Mouse (Mus musculus): ENCODE data around the gene Ctrc. TPM values are rescaled to one million over a fixed set of nuclear protein-coding genes. Genes with fewer than 3 reads are reported as not detected.

The Ctrc gene
- total and polyA plus RNA-seq, 3 experiments = not detected

DNA sequence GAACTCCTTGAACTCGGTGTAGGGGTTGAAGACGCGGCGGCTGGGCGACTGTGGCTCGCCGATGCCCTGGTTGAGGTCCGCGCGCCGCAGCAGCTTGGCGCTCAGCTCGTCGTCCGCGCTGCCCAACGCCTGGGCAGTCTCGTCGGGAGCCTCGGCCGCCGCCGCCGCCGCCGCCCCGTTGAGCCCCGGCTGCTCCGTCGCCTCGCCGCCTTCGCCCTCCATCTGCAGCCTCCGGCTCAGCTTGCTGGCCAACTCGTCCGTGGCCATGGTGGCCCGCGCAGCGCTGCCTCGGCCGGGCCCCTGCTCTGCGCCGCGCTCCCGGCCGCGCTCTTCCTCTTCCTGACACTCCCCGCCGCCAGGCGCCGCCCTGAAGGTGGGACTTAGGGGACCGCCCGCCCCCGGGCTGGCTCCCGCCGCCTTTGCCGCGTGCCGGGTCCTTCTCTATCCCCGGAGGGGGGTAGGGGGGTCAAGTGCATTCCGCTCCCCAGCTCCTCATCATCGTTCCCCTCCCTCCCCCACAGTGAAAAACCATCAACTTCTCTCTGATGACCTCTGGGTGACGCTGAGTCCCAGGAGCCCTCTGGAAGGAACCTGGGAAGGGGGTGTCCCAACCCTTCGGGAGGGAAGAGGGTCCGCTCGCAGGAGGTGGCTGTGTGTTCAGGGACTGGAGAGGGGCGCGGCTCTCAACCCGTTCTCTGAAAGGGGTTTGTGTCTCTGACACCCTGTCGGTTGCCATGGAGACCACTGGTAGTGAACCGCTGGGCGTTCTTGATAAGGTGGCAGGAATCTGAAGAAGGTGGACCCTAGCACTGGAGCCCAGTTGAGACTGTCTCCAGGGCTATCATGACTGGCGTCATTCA is 28.7 kb upstream of the Ctrc start, which contains the start of gene Efhd2:
TSS of gene Efhd2 (minus strand) at position 320 of the 860 bp plus-strand sequence.
- ATAC-seq (ENCODE audit: extremely low read depth, insufficient number of reproducible peaks, low FRiP score, poor library complexity, severe bottlenecking) (peak; percentile 72), DNase-seq (ENCODE audit: low spot score) (peak; percentile 96)
- peak within 1 kb of the TSS; percentile 84 for H3K4me3 ChIP-seq (ENCODE audit: low read depth, low read length)
- no peaks in the 10 kb centered on the region for H3K9me3 ChIP-seq (replicated peaks)
- peaks cover 58% of the 10 kb centered on the region for H3K4me1 ChIP-seq (ENCODE audit: insufficient read depth, low read depth, low read length)
- peaks cover 24% of the 10 kb centered on the region for H3K27me3 ChIP-seq (ENCODE audit: insufficient read depth, low read length)
- TF ChIP-seq GATA2 (IDR thresholded peaks at IDR 0.05; ENCODE audit: borderline replicate concordance, low read depth, low read length) (no peak), GATA1 (IDR thresholded peaks at IDR 0.05; ENCODE audit: borderline replicate concordance, low read length) (no peak), POLR2AphosphoS5 (IDR thresholded peaks at IDR 0.05; ENCODE audit: insufficient replicate concordance, low read depth, low read length) (no peak), TAL1 (conservative IDR thresholded peaks at IDR 0.05; ENCODE audit: low read depth, low read length) (peak; percentile 52; the same call in 1 of the 2 replicates)
- peaks cover 36% of the 10 kb centered on the region for H3K36me3 ChIP-seq (replicated peaks)

DNA sequence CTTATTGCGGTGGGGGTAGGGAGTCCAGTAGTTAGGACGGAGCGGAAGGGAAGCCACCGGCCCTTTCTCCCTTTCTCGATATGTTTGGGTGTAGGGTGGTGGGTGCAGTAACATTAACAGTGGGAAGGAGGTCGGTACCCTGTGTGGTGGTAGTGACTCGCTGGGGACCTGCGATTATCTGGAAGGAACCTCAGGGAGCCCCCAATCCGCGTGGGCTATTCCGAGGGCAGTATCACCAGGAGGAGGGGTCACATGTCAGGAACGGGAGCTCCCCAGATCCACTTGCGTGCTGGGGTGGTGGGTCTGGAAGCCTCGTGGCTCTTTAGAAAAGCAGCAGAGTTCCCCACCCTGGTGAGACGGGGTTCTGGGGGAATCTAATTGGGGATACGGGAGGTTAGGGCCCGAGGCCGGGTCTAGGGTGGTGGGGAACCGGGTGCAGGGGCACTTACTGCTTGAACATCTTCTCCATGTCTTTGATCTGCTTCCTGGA is 28.0 kb upstream of the Ctrc start:
- TF ChIP-seq CTCF (IDR thresholded peaks at IDR 0.05; ENCODE audit: low read depth, low read length) (no peak), GATA2 (IDR thresholded peaks at IDR 0.05; ENCODE audit: borderline replicate concordance, low read depth, low read length) (no peak)
- DNase-seq (ENCODE audit: low spot score) (peak; percentile 63), ATAC-seq (ENCODE audit: extremely low read depth, insufficient number of reproducible peaks, low FRiP score, poor library complexity, severe bottlenecking) (no peak; the same call in 1 of the 2 replicates)
- H3K4me3 ChIP-seq (ENCODE audit: low read depth, low read length) = peak overlapping the region; percentile 84
- H3K27me3 ChIP-seq (ENCODE audit: insufficient read depth, low read length) = peaks cover 18% of the 10 kb centered on the region
- peaks cover 43% of the 10 kb centered on the region for H3K36me3 ChIP-seq (replicated peaks)
- H3K4me1 ChIP-seq (ENCODE audit: insufficient read depth, low read depth, low read length) = peaks cover 63% of the 10 kb centered on the region
- no peaks in the 10 kb centered on the region for H3K9me3 ChIP-seq (replicated peaks)

- peak overlapping the region; percentile 84; the same call in 1 of the 2 replicates for H3K4me3 ChIP-seq (ENCODE audit: low read depth, low read length)
- peaks cover 53% of the 10 kb centered on the region for H3K36me3 ChIP-seq (replicated peaks)
- H3K27me3 ChIP-seq (ENCODE audit: insufficient read depth, low read length) = peaks cover 12% of the 10 kb centered on the region
- no peak for ATAC-seq (ENCODE audit: extremely low read depth, insufficient number of reproducible peaks, low FRiP score, poor library complexity, severe bottlenecking)
- H3K9me3 ChIP-seq (replicated peaks) = no peaks in the 10 kb centered on the region
- DNase-seq (ENCODE audit: low spot score) = no peak
- no peak for TF ChIP-seq GATA2 (IDR thresholded peaks at IDR 0.05; ENCODE audit: borderline replicate concordance, low read depth, low read length)
- H3K4me1 ChIP-seq (ENCODE audit: insufficient read depth, low read depth, low read length) = peaks cover 63% of the 10 kb centered on the region
Measured at GRCm38 (mm10) chr4:141872977-141873376, 26.8 kb upstream of the Ctrc start.

DNA sequence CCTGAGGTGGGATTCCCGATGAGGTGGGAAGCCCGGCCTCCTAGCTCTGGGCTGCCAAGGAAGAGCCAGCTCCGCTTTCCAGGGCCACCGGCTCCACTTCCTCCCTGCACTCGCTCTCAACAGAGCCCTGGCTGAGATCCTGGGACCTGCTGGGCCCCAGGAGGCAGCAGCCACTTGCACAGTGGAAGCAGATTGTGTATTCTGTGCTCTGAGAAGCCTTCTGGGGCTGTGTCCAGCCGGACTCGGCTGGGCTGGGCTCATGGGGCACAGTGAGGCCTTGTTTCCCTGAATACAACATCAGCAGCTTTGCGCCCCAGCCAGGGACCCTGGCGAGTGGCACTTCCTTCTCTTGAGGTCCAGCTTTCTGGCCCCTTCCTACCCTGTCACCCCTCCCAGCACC is 25.8 kb upstream of the Ctrc start:
- Histone ChIP-seq H3K27me3 (ENCODE audit: insufficient read depth, low read length) (peaks cover 8% of the 10 kb centered on the region), H3K36me3 (replicated peaks) (peaks cover 64% of the 10 kb centered on the region), H3K4me1 (ENCODE audit: insufficient read depth, low read depth, low read length) (peaks cover 63% of the 10 kb centered on the region), H3K4me3 (ENCODE audit: low read depth, low read length) (peak overlapping the region; percentile 25; the same call in 1 of the 2 replicates), H3K9me3 (replicated peaks) (no peaks in the 10 kb centered on the region)
- TF ChIP-seq CTCF (IDR thresholded peaks at IDR 0.05; ENCODE audit: low read depth, low read length) = no peak
- TF ChIP-seq GATA2 (IDR thresholded peaks at IDR 0.05; ENCODE audit: borderline replicate concordance, low read depth, low read length) = no peak
- TF ChIP-seq TAL1 (conservative IDR thresholded peaks at IDR 0.05; ENCODE audit: low read depth, low read length) = no peak
- TF ChIP-seq POLR2AphosphoS5 (IDR thresholded peaks at IDR 0.05; ENCODE audit: insufficient replicate concordance, low read depth, low read length) = no peak
- TF ChIP-seq GATA1 (IDR thresholded peaks at IDR 0.05; ENCODE audit: borderline replicate concordance, low read length) = no peak
- DNase-seq (ENCODE audit: low spot score) (no peak), ATAC-seq (ENCODE audit: extremely low read depth, insufficient number of reproducible peaks, low FRiP score, poor library complexity, severe bottlenecking) (no peak)

DNA sequence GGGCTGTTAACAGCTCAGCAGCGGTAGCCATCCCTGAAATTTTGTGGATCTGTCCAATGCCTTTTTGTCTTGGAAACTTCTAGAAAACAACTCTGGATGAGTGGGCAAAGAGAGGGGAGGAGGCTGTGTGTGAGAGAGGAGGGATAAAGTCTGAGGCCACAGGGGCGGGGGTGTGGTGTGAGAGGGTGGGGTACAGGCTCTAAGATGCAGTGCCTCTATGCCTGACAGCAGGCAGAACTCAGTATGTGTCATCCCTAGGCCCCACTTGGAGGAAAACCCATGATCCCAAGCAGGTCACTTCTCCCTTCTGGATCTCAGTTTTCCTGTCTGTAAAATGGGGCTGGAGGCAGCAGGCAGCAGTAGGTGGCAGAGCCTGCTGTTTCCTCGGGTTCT is 25.2 kb upstream of the Ctrc start:
- H3K4me3 ChIP-seq (ENCODE audit: low read depth, low read length) = no peak overlapping the region
- H3K4me1 ChIP-seq (ENCODE audit: insufficient read depth, low read depth, low read length) = peaks cover 62% of the 10 kb centered on the region
- DNase-seq (ENCODE audit: low spot score) = no peak
- H3K9me3 ChIP-seq (replicated peaks) = no peaks in the 10 kb centered on the region
- no peak for TF ChIP-seq TAL1 (conservative IDR thresholded peaks at IDR 0.05; ENCODE audit: low read depth, low read length)
- TF ChIP-seq GATA2 (IDR thresholded peaks at IDR 0.05; ENCODE audit: borderline replicate concordance, low read depth, low read length) = no peak
- no peak for TF ChIP-seq POLR2AphosphoS5 (IDR thresholded peaks at IDR 0.05; ENCODE audit: insufficient replicate concordance, low read depth, low read length)
- TF ChIP-seq GATA1 (IDR thresholded peaks at IDR 0.05; ENCODE audit: borderline replicate concordance, low read length) = no peak
- TF ChIP-seq CTCF (IDR thresholded peaks at IDR 0.05; ENCODE audit: low read depth, low read length) = no peak
- ATAC-seq (ENCODE audit: extremely low read depth, insufficient number of reproducible peaks, low FRiP score, poor library complexity, severe bottlenecking) = no peak
- H3K36me3 ChIP-seq (replicated peaks) = peaks cover 70% of the 10 kb centered on the region
- H3K27me3 ChIP-seq (ENCODE audit: insufficient read depth, low read length) = peaks cover 5% of the 10 kb centered on the region

DNA sequence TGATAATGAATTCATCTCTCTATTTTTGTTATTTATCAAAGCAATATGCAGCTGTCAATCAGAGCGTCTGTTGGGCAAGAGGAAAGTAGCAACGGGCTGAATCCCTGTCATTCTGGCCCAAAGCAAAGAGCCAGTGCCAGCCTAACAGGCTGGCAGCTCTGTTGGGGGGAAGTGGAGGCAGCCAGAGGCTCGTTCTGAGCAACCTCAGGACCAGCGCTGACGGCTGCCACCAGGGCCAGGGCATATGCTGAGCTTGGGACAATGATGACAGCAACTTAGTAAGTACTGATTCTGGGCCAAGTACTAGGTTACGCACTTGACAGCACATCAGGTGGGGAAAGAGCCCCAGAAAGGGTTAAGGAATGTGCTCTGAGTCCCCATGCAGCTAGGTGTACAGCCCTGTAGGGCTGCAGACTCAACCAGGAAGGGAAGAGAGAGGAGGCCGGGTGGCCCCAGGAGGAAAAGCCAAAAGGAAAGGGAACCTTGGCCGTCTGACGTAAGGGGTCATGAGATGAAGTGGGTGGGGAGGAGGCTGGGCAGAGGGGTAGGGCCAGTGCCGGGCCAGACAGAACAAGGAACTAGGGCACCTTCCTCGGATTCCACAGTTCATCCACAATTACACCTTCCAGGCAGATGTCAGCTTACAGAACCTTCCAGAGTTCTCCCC is 24.6 kb upstream of the Ctrc start:
- H3K4me3 ChIP-seq (ENCODE audit: low read depth, low read length) = no peak overlapping the region
- 0 out of 2 replicates have a peak, but pooled peaks cover 2% of the 10 kb centered on the region for H3K27me3 ChIP-seq (ENCODE audit: insufficient read depth, low read length)
- no peak for ATAC-seq (ENCODE audit: extremely low read depth, insufficient number of reproducible peaks, low FRiP score, poor library complexity, severe bottlenecking)
- no peak for DNase-seq (ENCODE audit: low spot score)
- peaks cover 75% of the 10 kb centered on the region for H3K36me3 ChIP-seq (replicated peaks)
- H3K4me1 ChIP-seq (ENCODE audit: insufficient read depth, low read depth, low read length) = peaks cover 58% of the 10 kb centered on the region
- no peak for TF ChIP-seq TAL1 (conservative IDR thresholded peaks at IDR 0.05; ENCODE audit: low read depth, low read length)
- H3K9me3 ChIP-seq (replicated peaks) = no peaks in the 10 kb centered on the region
